Comparison of ENCODE assay signal across 11 mouse cellular contexts in the genomic region with DNA sequence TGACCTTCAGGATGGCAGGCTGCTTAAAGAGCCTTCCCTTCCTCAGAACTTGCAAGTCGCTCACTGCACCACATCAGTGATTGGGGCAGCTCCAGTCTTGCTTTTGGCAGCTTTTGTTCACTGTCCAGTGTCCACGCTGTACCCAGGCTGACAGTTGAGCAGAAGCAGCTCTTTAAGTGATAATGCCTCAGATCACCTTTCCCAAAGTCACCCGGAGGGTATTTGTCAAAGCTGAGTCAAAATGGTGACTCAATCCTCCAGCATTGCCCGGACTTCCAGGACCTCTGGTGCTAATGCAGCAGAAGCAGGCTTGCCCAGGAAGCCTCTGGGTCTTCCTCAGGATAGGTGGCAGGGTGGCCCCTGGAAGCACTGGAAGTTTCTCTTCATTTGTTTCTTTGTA.
"Had no signal": no experiment of that assay in that cellular context is flagged by ENCODE, and none has a peak within 500 bp of the region (broad histone marks: within the 10 kb centered on the region; RNA-seq: fewer than 3 reads in every experiment).

No protein-coding gene starts in this region.

- DNase-seq: kidney, postnatal 10 days; kidney, postnatal 36 days; layer of hippocampus, postnatal 36 days; liver, embryonic 13.5 days; lung, adult 2 months; lung, postnatal 14 days; right cerebral cortex, adult 18-20 months; right cerebral cortex, postnatal 14 days; right cerebral cortex, postnatal 4 days; thymus, postnatal 36 days had no signal

- ATAC-seq: midbrain, embryonic 15.5 days had no signal
